Mouse (Mus musculus) midbrain, embryonic 13.5 days (tissue): ENCODE data around the gene Kbtbd13. TPM values are rescaled to one million over a fixed set of nuclear protein-coding genes. Genes with fewer than 3 reads are reported as not detected.

Experiments used
- ATAC-seq: fragments of 200-750 bp; cut with Nextera tagmentation; 2 replicates; pipeline ENCODE4 v1.8.0; 2017; ENCODE audit warnings: mild to moderate bottlenecking, moderate TSS enrichment, moderate library complexity
- H3K27ac ChIP-seq: fragments of 300-500 bp; sonication (generic); 2 replicates; pipeline ENCODE4 v1.5.1; 2015; ENCODE audit warnings: inconsistent platforms, mild to moderate bottlenecking, moderate library complexity
- H3K27me3 ChIP-seq: fragments of 300-500 bp; sonication (generic); 2 replicates; pipeline ENCODE4 v1.6.1; 2015; ENCODE audit warnings: mild to moderate bottlenecking, inconsistent platforms
- H3K36me3 ChIP-seq: fragments of 300-500 bp; sonication (generic); 2 replicates; pipeline ENCODE4 v1.6.1; 2015; ENCODE audit warnings: mild to moderate bottlenecking, inconsistent platforms
- H3K4me1 ChIP-seq: fragments of 300-500 bp; sonication (generic); replicated peaks from 2 replicates; pipeline ENCODE4 v1.6.1; 2015; ENCODE audit warnings: inconsistent platforms
- H3K4me2 ChIP-seq: fragments of 300-500 bp; sonication (generic); replicated peaks from 2 replicates; pipeline ENCODE4 v1.6.1; 2015; ENCODE audit warnings: moderate library complexity, mild to moderate bottlenecking, inconsistent platforms
- H3K4me3 ChIP-seq: fragments of 300-500 bp; sonication (generic); replicated peaks from 2 replicates; pipeline ENCODE4 v1.5.1; 2015; ENCODE audit warnings: mild to moderate bottlenecking, inconsistent platforms
- H3K9ac ChIP-seq: fragments of 300-500 bp; sonication (generic); replicated peaks from 2 replicates; pipeline ENCODE4 v1.6.1; 2015; ENCODE audit warnings: mild to moderate bottlenecking, inconsistent platforms
- H3K9me3 ChIP-seq: fragments of 300-500 bp; sonication (generic); 2 replicates; pipeline ENCODE4 v1.6.1; 2016; ENCODE audit warnings: mild to moderate bottlenecking, inconsistent platforms
- WGBS: fragments of 180-500 bp; shearing (Covaris S2); methylation state at CpG from one replicate; pipeline ENCODE4 v1.1.7; 2015; 5-methylcytosine and 5-hydroxymethylcytosine counted together
- polyA plus RNA-seq: library from polyadenylated mRNA; unstranded; fragments of >200 nt; fragmentation: Nextera tagmentation; extraction: Ambion mirVana; gene quantifications from 2 replicates; pipeline ENCODE4 v1.2.1, GENCODE M21; 2015

Kbtbd13 gene
- polyA plus RNA-seq, 1 experiment from 2014 or later, result 0.44 TPM

GRCm38 (mm10) chr9:65371756-65372155 lies 19.7 kb downstream of the Kbtbd13 start:
- Histone ChIP-seq H3K27ac (no peak overlapping the region), H3K4me3 (no peak overlapping the region), H3K9ac (no peak overlapping the region), H3K9me3 (no peaks in the 10 kb centered on the region), H3K4me2 (no peak overlapping the region), H3K4me1 (0 out of 2 replicates have a peak, but pooled peaks cover 5% of the 10 kb centered on the region), H3K27me3 (no peaks in the 10 kb centered on the region), H3K36me3 (peaks cover 42% of the 10 kb centered on the region)
- 77% methylated on average over 24 of the region's 24 CpGs for WGBS
- no peak for ATAC-seq

GRCm38 (mm10) chr9:65365721-65366120 lies 25.7 kb downstream of the Kbtbd13 start:
- Histone ChIP-seq H3K9ac (no peak overlapping the region), H3K4me1 (0 out of 2 replicates have a peak, but pooled peaks cover 5% of the 10 kb centered on the region), H3K4me3 (no peak overlapping the region), H3K4me2 (no peak overlapping the region), H3K9me3 (no peaks in the 10 kb centered on the region), H3K27ac (no peak overlapping the region), H3K36me3 (peaks cover 33% of the 10 kb centered on the region), H3K27me3 (no peaks in the 10 kb centered on the region)
- 91% methylated on average over 7 of the region's 7 CpGs for WGBS
- ATAC-seq, result no peak

GRCm38 (mm10) chr9:65363684-65364083 lies 27.8 kb downstream of the Kbtbd13 start:
- H3K36me3 ChIP-seq, result peaks cover 43% of the 10 kb centered on the region
- 75% methylated on average over 9 of the region's 9 CpGs for WGBS

GRCm38 (mm10) chr9:65360641-65361448 lies 30.6 kb downstream of the Kbtbd13 start, which contains the start of gene Ubap1l:
Gene Ubap1l (plus strand): TSS chr9:65361041.
- Histone ChIP-seq H3K36me3 (peaks cover 65% of the 10 kb centered on the region), H3K27me3 (no peaks in the 10 kb centered on the region), H3K9me3 (no peaks in the 10 kb centered on the region), H3K27ac (no peak within 1 kb of the TSS), H3K4me3 (no peak within 1 kb of the TSS), H3K9ac (no peak within 1 kb of the TSS), H3K4me2 (no peak within 1 kb of the TSS), H3K4me1 (no peaks in the 10 kb centered on the region)
- WGBS, result 88% methylated on average over 16 of the region's 16 CpGs
- no peak for ATAC-seq

More at GRCm38 (mm10) chr9:65363684-65364083, 27.8 kb downstream of the Kbtbd13 start:
- Histone ChIP-seq H3K27ac (no peak overlapping the region), H3K27me3 (no peaks in the 10 kb centered on the region), H3K9ac (no peak overlapping the region), H3K9me3 (no peaks in the 10 kb centered on the region), H3K4me3 (no peak overlapping the region), H3K4me1 (0 out of 2 replicates have a peak, but pooled peaks cover 5% of the 10 kb centered on the region), H3K4me2 (no peak overlapping the region)
- no peak for ATAC-seq

- Histone ChIP-seq H3K9ac (no peak overlapping the region), H3K4me1 (no peaks in the 10 kb centered on the region), H3K4me3 (no peak overlapping the region), H3K36me3 (peaks cover 77% of the 10 kb centered on the region), H3K27me3 (no peaks in the 10 kb centered on the region), H3K27ac (no peak overlapping the region), H3K4me2 (no peak overlapping the region), H3K9me3 (no peaks in the 10 kb centered on the region)
- WGBS, result 98% methylated on average over 1 of the region's 1 CpGs
- no peak for ATAC-seq
Measured at GRCm38 (mm10) chr9:65358956-65359480, 32.4 kb downstream of the Kbtbd13 start.

GRCm38 (mm10) chr9:65356971-65357370 lies 34.5 kb downstream of the Kbtbd13 start:
- no peak overlapping the region for H3K4me3 ChIP-seq
- H3K27ac ChIP-seq, result no peak overlapping the region
- no peak for ATAC-seq
- H3K36me3 ChIP-seq, result peaks cover 73% of the 10 kb centered on the region
- H3K9me3 ChIP-seq, result no peaks in the 10 kb centered on the region
- WGBS, result 92% methylated on average over 2 of the region's 2 CpGs
- no peak overlapping the region for H3K4me2 ChIP-seq
- H3K27me3 ChIP-seq, result no peaks in the 10 kb centered on the region
- no peaks in the 10 kb centered on the region for H3K4me1 ChIP-seq
- no peak overlapping the region for H3K9ac ChIP-seq

GRCm38 (mm10) chr9:65356561-65356960 lies 34.9 kb downstream of the Kbtbd13 start:
- Histone ChIP-seq H3K9me3 (no peaks in the 10 kb centered on the region), H3K4me3 (no peak overlapping the region), H3K36me3 (peaks cover 68% of the 10 kb centered on the region), H3K9ac (no peak overlapping the region), H3K27ac (no peak overlapping the region), H3K4me2 (no peak overlapping the region), H3K27me3 (no peaks in the 10 kb centered on the region), H3K4me1 (no peaks in the 10 kb centered on the region)
- 83% methylated on average over 7 of the region's 7 CpGs for WGBS
- no peak for ATAC-seq

GRCm38 (mm10) chr9:65353251-65353650 lies 38.2 kb downstream of the Kbtbd13 start:
- no peak overlapping the region for H3K4me2 ChIP-seq
- no peak overlapping the region for H3K27ac ChIP-seq
- H3K9ac ChIP-seq, result no peak overlapping the region
- H3K4me1 ChIP-seq, result peaks cover 17% of the 10 kb centered on the region
- no peaks in the 10 kb centered on the region for H3K9me3 ChIP-seq
- peaks cover 40% of the 10 kb centered on the region for H3K36me3 ChIP-seq
- H3K4me3 ChIP-seq, result no peak overlapping the region
- WGBS, result 91% methylated on average over 5 of the region's 5 CpGs
- no peak for ATAC-seq
- H3K27me3 ChIP-seq, result no peaks in the 10 kb centered on the region

- H3K27me3 ChIP-seq, result no peaks in the 10 kb centered on the region
- H3K27ac ChIP-seq, result peak overlapping the region; percentile 96
- H3K9ac ChIP-seq, result peak overlapping the region; percentile 97
- peak overlapping the region; percentile 98 for H3K4me2 ChIP-seq
- no peak for ATAC-seq
- no peaks in the 10 kb centered on the region for H3K9me3 ChIP-seq
- peaks cover 33% of the 10 kb centered on the region for H3K4me1 ChIP-seq
- WGBS, result 51% methylated on average over 8 of the region's 8 CpGs
- no peaks in the 10 kb centered on the region for H3K36me3 ChIP-seq
- H3K4me3 ChIP-seq, result peak overlapping the region; percentile 100
Measured at GRCm38 (mm10) chr9:65347112-65347850, 44.2 kb downstream of the Kbtbd13 start.

- Histone ChIP-seq H3K4me3 (peak overlapping the region; percentile 100), H3K27me3 (no peaks in the 10 kb centered on the region), H3K4me2 (peak overlapping the region; percentile 98), H3K9ac (peak overlapping the region; percentile 97), H3K9me3 (no peaks in the 10 kb centered on the region), H3K36me3 (no peaks in the 10 kb centered on the region), H3K27ac (peak overlapping the region; percentile 96), H3K4me1 (peaks cover 33% of the 10 kb centered on the region)
- under 1% methylated on average over 77 of the region's 77 CpGs for WGBS
- ATAC-seq, result peak; percentile 81
Measured at GRCm38 (mm10) chr9:65346476-65347111, 44.9 kb downstream of the Kbtbd13 start.

- H3K9me3 ChIP-seq, result no peaks in the 10 kb centered on the region
- H3K4me1 ChIP-seq, result peaks cover 32% of the 10 kb centered on the region
- WGBS, result under 1% methylated on average over 56 of the region's 59 CpGs
- peak within 1 kb of the TSS; percentile 96 for H3K27ac ChIP-seq
- H3K4me3 ChIP-seq, result peak within 1 kb of the TSS; percentile 100
- ATAC-seq, result peak; percentile 98
- no peaks in the 10 kb centered on the region for H3K36me3 ChIP-seq
- H3K9ac ChIP-seq, result peak within 1 kb of the TSS; percentile 97
- peak within 1 kb of the TSS; percentile 98 for H3K4me2 ChIP-seq
- no peaks in the 10 kb centered on the region for H3K27me3 ChIP-seq
Measured at GRCm38 (mm10) chr9:65345854-65346475, 45.5 kb downstream of the Kbtbd13 start, which contains the start of gene Pdcd7. Gene Pdcd7 (plus strand): TSS chr9:65346104.
